Mouse (Mus musculus): ENCODE measurements around the gene Cbarp.
"Not testable (repeated sequence)": the region's sequence is repeated elsewhere in the genome, so short reads cannot be mapped to it uniquely, and the experiment has no call there.

DNA sequence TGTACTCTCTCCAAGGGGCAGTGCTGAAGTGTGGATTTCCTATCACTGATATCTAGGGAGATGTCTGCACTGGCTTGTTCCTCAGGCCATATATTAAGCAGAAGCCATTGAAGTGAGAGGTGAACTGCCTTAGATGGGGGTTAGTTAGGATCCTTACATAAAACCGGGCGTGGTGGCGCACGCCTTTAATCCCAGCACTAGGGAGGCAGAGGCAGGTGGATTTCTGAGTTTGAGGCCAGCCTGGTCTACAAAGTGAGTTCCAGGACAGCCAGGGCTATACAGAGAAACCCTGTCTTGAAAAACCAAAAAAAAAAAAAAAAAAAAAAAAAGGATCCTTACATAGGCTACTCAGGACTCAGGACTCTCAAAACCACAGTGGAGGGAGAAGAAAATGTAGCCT, 25.5 kb upstream of the Cbarp start:
- not testable (repeated sequence) for TF ChIP-seq POLR2A (IDR thresholded peaks at IDR 0.05; ENCODE audit: insufficient read depth, low read depth, low read length); CTCF (IDR thresholded peaks at IDR 0.05); EP300 (IDR thresholded peaks at IDR 0.05; ENCODE audit: insufficient read depth, low read depth, low read length)

Measured in heart, adult 2 months (tissue).